ENCODE assay signal across 8 mouse cellular contexts in the genomic region with DNA sequence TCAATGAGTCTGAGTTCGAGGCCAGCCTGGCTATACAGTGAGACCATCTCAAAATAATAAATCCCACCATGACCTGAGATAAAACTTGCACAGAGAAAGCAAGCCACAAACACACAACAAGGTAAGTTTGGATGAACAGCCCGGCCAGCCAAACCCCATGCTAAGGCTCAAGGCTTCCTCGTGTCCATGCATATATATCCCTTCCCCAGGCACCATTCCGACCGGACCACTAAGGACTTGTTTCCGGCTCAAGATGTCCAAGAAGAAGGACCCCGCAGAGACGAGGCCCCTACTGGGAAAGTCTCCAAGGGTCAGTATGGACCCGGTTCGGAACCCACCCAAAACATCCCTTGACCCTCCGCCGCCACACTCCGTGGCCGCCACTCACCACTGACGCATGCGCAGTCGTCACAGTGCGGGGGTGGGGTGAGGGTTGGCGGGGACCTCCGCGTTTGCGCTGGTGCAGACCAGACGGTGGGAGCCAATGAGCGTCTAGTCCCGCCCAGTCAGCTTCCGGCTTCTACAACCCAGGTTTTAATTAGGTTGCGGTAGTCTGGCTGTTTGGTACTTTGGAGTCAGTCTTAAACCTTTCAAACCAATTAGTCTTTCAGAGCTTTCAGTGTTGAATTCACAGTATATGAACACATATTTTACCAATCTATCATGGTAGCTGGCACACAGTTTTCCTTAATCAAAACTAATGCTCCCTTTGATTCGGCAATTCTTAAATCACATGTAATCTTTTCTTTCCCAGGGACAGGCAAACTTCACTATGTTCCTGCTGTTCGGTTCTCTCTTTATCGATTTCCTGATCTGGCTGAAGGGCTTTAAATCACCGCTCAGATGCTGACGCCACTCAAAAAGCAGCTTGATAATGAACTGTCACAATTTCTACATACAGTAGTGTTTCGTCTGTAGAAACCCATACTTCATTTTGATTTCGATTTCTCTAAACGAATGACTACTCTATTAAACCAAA. TPM values are rescaled to one million over a fixed set of nuclear protein-coding genes. Genes with fewer than 3 reads are reported as not detected.
DNase-seq lines count a peak whose midpoint lies in the region; ATAC-seq and TF ChIP-seq lines count a peak whose summit lies in the region.

Gene Eef1akmt1 (minus strand): TSS at position 458 of the 979 bp plus-strand sequence.

- ATAC-seq in Patski = peak; percentile 96
- ATAC-seq in hindbrain, embryonic 13.5 days (ENCODE audit: low FRiP score) = peak; percentile 100

- peak; percentile 44 for DNase-seq in Patski (ENCODE audit: low read depth, low spot score)
- DNase-seq in cerebellum, postnatal 14 days = peak; percentile 98 to 99
- DNase-seq in frontal cortex, postnatal 14 days (ENCODE audit: low spot score in 2 of 2) = peak; percentile 90 to 96
- peak; percentile 95 to 96 for DNase-seq in layer of hippocampus, postnatal 25 days (ENCODE audit: extremely low spot score in 1 of 2, low spot score in 1 of 2)
- DNase-seq in lung, postnatal 25 days (ENCODE audit: low spot score) = peak; percentile 97
- peak; percentile 97 for DNase-seq in retina, embryonic 14.5 days (ENCODE audit: low spot score)
- peak; percentile 96 for DNase-seq in thymus, postnatal 4 days

- peak within 1 kb of the TSS; percentile 76 for H3K9ac ChIP-seq in hindbrain, embryonic 13.5 days

- no peaks in the 10 kb centered on the region for H3K27me3 ChIP-seq in Patski
- H3K27me3 ChIP-seq in hindbrain, embryonic 13.5 days = no peaks in the 10 kb centered on the region

- H3K4me2 ChIP-seq in hindbrain, embryonic 13.5 days = peak within 1 kb of the TSS; percentile 66

- in situ Hi-C loops in Patski (cut with MboI; ENCODE audit: low pct_unique_long_range_greater_than_20kb) = no loop called here

- H3K4me1 ChIP-seq in hindbrain, embryonic 13.5 days (replicated peaks) = peaks cover 6% of the 10 kb centered on the region

- TF ChIP-seq CTCF in Patski (IDR thresholded peaks at IDR 0.05) = no peak

- POLR2A ChIA-PET in Patski (lab: Charles Lee) = interaction anchor here (0.6 to 1.5 kb wide), 2 partner anchors 15 to 1640 kb away, joined by 3 to 4 read pairs; no protein-coding TSS in a partner anchor

- WGBS in hindbrain, embryonic 13.5 days = 10% methylated on average over 35 of the region's 35 CpGs

- peaks cover 10% of the 10 kb centered on the region for H3K36me3 ChIP-seq in hindbrain, embryonic 13.5 days

- CTCF ChIA-PET in Patski (lab: Charles Lee) = interaction anchor here (0.7 to 1.0 kb wide), 2 partner anchors 9 to 27 kb away, joined by 3 to 4 read pairs; no protein-coding TSS in a partner anchor

- peak within 1 kb of the TSS; percentile 63 for H3K4me3 ChIP-seq in hindbrain, embryonic 13.5 days

- peak within 1 kb of the TSS; percentile 65 for H3K27ac ChIP-seq in hindbrain, embryonic 13.5 days

- no peaks in the 10 kb centered on the region for H3K9me3 ChIP-seq in hindbrain, embryonic 13.5 days

RNA-seq across cellular contexts. Expression of gene Eef1akmt1, which starts in this region (rescaled TPM):
- 28.1 TPM for polyA plus RNA-seq in Patski (2021)
- 93.9 and 95.1 TPM in 2 replicates for polyA plus RNA-seq in hindbrain, embryonic 13.5 days (2015; fragmentation: Nextera tagmentation; extraction: Ambion mirVana)
- total RNA-seq in layer of hippocampus, postnatal 25 days (2021) = 10 to 100 TPM; 37.7 to 42.4 TPM

Comparison
In these comparisons a context has a peak if more than half of its experiments do, and no peak if none do; other contexts are left out.
1. Peak in every context shown above with its lines: DNase-seq, ATAC-seq, H3K4me3 ChIP-seq and H3K27ac ChIP-seq.
2. DNase-seq: peak in every context shown above with its lines; median percentile 98 in cerebellum, postnatal 14 days; 97 in lung, postnatal 25 days; 97 in retina, embryonic 14.5 days; 96 in thymus, postnatal 4 days; 96 in layer of hippocampus, postnatal 25 days; 93 in frontal cortex, postnatal 14 days; 44 in Patski.